Mouse (Mus musculus): Measurements from ENCODE around the gene Cldn18.
A peak's percentile ranks its signal among the peaks of the same experiment; 100 is the strongest.

The Cldn18 gene

DNA sequence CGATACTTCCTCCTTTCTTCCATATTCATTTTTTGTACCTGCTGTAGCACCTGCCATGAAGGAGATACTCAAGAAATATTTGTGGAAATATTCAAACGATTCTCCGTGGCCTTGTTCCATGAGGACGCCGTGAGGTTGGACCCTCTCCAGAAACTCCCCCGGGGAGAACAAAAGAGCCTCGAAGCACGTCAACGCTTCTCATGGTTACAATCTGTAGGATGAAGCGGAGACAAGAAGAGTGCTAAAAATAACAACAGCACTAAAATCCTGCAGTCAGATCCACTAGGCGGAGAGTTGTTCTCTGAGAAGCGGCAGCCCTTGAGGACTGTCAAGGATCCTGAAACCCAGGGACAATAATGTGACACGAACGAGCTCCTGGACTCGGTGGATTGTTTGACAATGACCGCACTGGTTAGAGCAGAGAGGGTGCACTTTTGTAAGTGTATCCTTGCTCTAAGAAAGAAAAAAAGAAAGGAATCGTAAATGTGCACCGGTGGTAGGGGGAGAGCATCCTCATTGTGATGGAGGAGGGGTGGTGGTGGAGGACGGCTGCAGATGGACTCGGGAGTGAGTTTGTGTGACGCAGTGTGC, 35.0 kb downstream of the Cldn18 start:
- DNase-seq: no peak

DNA sequence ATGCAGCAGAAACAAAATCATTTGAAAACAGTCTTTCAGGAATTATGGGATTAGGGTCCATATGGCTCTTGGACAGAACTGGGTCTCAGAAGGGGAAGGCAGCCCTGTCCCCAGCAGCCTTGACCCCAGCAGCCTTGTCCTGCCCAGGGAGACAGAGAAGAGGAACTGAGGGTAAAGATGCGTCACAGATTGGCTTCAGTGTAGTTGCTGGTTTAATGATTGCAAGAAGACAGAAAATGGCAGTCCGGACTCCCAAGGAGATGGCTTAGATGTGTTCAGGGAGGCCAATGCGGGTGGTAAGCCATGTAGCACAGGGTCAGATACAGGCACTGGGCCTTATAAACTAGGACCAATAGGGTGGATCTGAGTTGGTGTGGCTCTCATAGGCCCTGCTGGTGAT, 41.4 kb downstream of the Cldn18 start:
- DNase-seq: no peak

DNA sequence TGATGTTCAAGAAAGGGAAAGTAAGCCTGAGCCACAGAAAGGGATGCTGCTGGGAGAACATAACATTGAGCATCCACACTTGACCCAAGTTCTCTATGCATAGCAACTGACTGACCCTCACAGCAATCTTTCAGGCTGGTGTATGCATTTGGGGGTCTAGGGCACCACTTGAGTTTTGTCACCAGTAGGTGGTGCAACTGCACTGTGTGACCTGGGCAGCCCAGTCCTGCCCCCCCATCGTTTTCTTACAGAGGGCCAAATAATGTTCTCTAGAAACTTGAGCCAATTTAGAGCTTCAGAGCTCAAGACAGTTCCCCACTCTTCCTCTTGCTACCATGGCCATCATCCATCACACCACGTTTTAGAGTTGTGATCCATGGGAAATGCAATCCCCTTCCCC, 45.5 kb downstream of the Cldn18 start:
- DNase-seq: no peak

DNA sequence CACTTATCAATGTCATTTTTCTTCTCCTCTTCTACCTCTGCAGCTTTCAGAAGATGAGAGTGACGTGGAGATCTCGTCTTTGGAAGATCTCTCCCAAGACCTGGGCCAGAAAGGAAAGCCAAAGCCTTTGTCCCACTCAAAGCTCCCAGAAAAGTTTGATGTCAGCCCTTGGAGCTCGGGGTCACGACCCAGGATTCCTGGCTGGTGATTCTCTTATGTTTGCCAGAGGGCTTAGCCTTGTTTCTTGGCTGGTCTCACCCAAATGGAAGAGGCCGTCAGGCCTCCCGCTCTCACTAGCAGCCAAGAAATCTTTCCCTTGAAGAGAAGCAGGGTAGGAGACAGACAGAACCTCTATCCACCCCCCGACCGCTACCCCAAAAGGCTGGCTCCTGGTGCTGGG, 49.5 kb downstream of the Cldn18 start:
- no peak for DNase-seq

DNA sequence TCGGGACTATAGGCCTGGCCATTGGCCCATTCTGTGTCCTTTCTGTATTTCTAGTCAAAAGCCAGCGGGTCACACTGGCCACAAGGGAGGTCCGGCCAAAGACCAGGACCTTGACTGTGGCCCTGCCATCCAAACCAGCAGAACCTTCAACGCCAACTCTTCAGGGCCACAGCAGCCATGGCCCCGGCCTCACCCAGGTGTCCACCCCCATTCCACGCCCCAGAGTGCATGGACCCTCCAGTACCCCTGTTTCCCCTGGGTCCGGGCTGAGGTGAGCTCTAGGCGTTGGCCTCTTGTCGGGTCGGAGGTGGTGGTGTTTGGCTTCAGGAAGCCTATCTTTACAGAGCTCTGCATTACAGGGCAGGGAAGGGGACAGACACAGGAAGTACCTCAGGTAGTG, 54.2 kb downstream of the Cldn18 start:
- DNase-seq: no peak

DNA sequence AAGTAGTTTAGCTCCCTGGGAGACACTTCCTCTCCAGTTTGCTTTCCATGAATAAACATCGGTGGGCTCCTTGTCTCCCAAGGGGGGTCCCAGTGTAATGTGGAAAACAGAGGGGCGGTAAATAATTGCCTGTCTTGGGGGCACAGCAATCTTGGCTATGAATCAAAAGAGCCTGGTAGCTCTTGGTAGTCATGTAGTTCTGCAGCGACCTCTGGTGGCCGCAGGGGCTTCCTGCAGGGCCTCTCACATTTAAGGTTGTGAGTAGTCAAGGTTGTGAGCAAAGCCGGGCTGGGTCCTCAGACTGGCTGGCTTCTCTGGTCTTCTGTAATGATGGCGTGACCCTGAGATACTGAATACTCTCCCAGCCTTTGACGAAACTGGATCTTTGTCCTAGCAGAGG, 54.7 kb downstream of the Cldn18 start:
- DNase-seq: peak; percentile 38

DNA sequence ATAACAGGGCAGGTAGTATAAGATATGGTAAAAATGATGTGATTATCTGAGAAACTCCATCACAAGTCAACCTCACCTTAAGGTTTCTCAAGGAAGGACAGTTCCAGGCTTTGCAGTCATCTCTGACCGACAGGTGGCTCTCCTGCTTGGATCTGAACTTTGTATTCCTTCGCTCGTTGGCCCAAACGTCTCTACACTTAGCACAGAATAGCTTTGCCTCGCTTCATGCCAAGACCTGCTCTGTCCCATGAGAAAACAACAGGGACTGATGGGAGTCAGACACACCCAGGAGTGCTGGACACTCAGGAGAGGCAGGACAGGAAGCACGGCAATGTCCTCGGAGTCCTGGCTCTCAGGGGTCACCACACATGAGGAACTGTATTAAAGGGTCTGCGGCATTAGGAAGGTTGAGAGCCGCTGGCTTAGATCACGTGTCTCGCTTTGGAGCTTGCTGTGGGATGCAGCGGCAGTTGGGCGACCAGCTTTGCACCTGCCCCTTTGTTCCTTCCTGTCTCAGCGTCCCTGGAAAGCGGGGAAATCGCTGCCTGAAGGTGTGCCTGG, 55.4 kb downstream of the Cldn18 start:
- no peak for DNase-seq

DNA sequence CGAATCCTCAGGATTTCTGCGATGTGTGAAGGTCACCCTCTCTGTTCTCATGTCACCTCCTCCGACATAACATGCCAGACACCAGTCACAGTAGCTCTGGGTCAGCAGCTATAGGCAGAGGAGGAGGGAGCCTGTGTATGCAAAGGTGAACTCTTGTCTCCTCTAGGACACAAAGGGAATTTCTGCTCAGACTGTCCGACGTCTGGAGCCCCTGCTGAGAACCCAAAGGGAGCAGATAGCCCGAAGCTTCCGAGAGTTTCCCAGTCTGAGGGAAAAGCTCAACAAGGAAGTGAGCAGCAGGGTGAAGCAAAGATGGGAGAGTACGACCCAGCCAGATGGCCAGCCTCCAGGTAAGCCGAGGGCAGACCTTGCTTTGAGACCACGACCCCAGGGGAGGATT, 56.3 kb downstream of the Cldn18 start:
- DNase-seq: no peak

DNA sequence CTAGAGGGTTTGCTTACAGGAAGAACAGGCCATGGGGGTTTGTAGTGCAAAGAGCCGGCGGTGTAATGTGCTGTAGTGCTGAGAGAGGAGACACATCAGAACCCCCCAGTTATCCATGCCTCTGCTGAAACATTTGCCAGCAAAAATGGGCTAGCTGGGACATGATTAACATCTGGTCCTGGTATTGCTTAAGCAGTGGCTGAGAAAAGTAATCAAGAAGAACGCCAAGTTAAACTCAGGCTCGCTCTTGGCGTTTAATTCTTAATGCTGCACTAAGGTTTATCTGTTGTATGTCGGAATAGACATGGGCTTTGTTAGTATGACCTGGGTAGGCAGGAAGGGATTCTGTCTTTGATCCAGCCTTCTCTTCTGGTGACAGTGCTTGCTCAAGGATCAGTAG, 71.0 kb downstream of the Cldn18 start:
- no peak for DNase-seq

DNA sequence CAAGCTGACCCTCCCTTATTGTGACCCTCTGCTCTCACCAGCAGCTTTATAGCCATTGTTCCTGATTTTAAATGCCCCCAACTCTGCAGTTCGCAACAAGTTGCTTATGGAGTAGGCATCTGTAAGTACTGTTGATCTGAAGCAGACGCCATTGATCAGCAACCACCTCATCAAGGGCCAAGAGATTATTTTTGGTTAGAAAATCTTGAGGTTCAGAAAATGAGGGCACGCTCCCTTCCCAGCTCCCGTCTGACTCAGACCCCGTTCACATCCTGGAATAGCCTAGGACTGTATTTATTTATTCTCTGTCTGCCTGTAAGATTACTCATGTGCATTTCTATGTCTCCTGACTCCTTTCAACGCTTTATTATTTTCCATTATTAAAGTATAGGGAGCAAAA, 71.7 kb downstream of the Cldn18 start:
- no peak for DNase-seq

DNA sequence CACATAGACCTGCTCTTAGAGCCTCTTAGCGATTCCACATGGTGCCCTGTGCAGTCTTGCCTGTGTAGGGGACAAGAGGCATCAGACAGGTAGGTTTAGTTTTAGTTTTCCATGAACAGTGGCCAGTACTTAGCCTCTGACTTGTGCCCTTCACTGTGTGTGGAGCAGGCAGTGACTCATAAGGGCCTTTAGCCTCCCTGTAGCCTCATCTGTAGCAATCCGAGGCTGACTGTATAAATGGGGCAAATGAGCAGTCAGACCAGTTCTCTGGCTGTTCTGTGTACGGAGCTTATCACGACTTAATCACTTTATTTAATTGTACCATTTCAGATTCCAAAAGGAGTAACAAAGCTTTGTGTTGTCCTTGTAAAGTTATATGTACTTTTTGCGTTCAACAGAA, 77.1 kb downstream of the Cldn18 start:
- DNase-seq: no peak
